ENCODE assay signal across 10 mouse cellular contexts in the genomic region with DNA sequence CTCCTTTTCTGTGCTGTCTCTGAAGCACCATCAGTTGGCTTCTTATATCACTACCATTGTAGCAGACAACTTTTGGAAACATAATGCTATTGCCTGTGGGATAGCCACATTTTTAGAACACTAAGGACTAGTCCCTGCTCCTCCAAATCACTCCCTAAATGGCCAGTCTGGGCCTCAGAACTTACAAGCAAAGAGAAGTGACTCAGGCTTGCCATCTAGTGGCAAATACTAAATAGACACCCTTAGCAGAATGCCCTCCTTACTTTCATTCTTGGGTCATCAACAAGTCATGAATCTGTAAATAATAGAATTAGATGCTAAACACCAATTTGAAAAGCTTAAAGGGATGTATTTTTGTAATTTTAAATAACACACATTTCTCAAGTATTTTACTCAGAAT. TPM values are rescaled to one million over a fixed set of nuclear protein-coding genes. Genes with fewer than 3 reads are reported as not detected.
DNase-seq lines count a peak whose midpoint lies in the region; ATAC-seq lines count a peak whose summit lies in the region.
"Had no signal": no experiment of that assay in that cellular context is flagged by ENCODE, and none has a peak within 500 bp of the region (broad histone marks: within the 10 kb centered on the region; RNA-seq: fewer than 3 reads in every experiment).

No protein-coding gene starts in this region.

- ATAC-seq in forebrain, embryonic 11.5 days (replicated peaks; ENCODE audit: low FRiP score): peak; percentile 25; the same call in 1 of the 2 replicates
- ATAC-seq in midbrain, embryonic 11.5 days (ENCODE audit: low FRiP score): peak; percentile 56
- ATAC-seq in embryonic facial prominence, embryonic 11.5 days (replicated peaks; ENCODE audit: insufficient number of reproducible peaks, low FRiP score, low TSS enrichment, low read depth): 0 out of 2 replicates have a peak, but pooled peaks have one; percentile 46
- no peak for ATAC-seq in megakaryocyte, adult 5-6 weeks (ENCODE audit: poor library complexity, severe bottlenecking)

- no peak overlapping the region for H3K4me3 ChIP-seq in forebrain, embryonic 11.5 days (ENCODE audit: low read depth, low read length)
- no peak overlapping the region for H3K4me3 ChIP-seq in forebrain, embryonic 10.5 days
- no peak overlapping the region for H3K4me3 ChIP-seq in midbrain, embryonic 11.5 days (ENCODE audit: low read depth, low read length)
- H3K4me3 ChIP-seq in midbrain, embryonic 10.5 days: no peak overlapping the region
- H3K4me3 ChIP-seq in embryonic facial prominence, embryonic 11.5 days (ENCODE audit: low read depth, low read length): no peak overlapping the region
- H3K4me3 ChIP-seq: heart, embryonic 15.5 days had no signal

- DNase-seq in forebrain, embryonic 11.5 days (ENCODE audit: low spot score): no peak
- no peak for DNase-seq in forebrain, embryonic 10.5 days (ENCODE audit: extremely low spot score, low spot score)
- DNase-seq in midbrain, embryonic 11.5 days (ENCODE audit: low spot score, missing footprints): peak; percentile 92
- DNase-seq in midbrain, embryonic 10.5 days (ENCODE audit: low spot score): no peak
- peak; percentile 74 for DNase-seq in embryonic facial prominence, embryonic 11.5 days (ENCODE audit: low spot score)
- DNase-seq in layer of hippocampus, adult 9-11 months: peak; percentile 23
- peak; percentile 24 for DNase-seq in retina, postnatal 7 days (ENCODE audit: low read depth, low spot score)

- H3K36me3 ChIP-seq in forebrain, embryonic 11.5 days (ENCODE audit: control insufficient read depth, insufficient read depth, low read length): no peaks in the 10 kb centered on the region
- peaks cover 2% of the 10 kb centered on the region; the same call in 1 of the 2 replicates for H3K36me3 ChIP-seq in forebrain, embryonic 10.5 days (replicated peaks)
- no peaks in the 10 kb centered on the region for H3K36me3 ChIP-seq in midbrain, embryonic 11.5 days (ENCODE audit: control insufficient read depth, insufficient read depth, low read length)
- H3K36me3 ChIP-seq in midbrain, embryonic 10.5 days: peaks cover 10% of the 10 kb centered on the region; the same call in 1 of the 2 replicates
- no peaks in the 10 kb centered on the region for H3K36me3 ChIP-seq in embryonic facial prominence, embryonic 11.5 days (replicated peaks; ENCODE audit: control insufficient read depth, insufficient read depth, low read depth, low read length)
- H3K36me3 ChIP-seq: heart, embryonic 15.5 days had no signal

- no peak overlapping the region for H3K27ac ChIP-seq in forebrain, embryonic 11.5 days (ENCODE audit: low read depth, low read length)
- no peak overlapping the region for H3K27ac ChIP-seq in forebrain, embryonic 10.5 days
- no peak overlapping the region for H3K27ac ChIP-seq in midbrain, embryonic 11.5 days (ENCODE audit: low read depth, low read length)
- no peak overlapping the region for H3K27ac ChIP-seq in midbrain, embryonic 10.5 days (replicated peaks)
- no peak overlapping the region for H3K27ac ChIP-seq in embryonic facial prominence, embryonic 11.5 days (replicated peaks; ENCODE audit: low read depth, low read length)
- H3K27ac ChIP-seq: heart, embryonic 15.5 days had no signal

- no peak overlapping the region for H3K4me2 ChIP-seq in forebrain, embryonic 11.5 days (ENCODE audit: low read depth, low read length, severe bottlenecking)
- H3K4me2 ChIP-seq in midbrain, embryonic 11.5 days: no peak overlapping the region
- H3K4me2 ChIP-seq in embryonic facial prominence, embryonic 11.5 days (ENCODE audit: low read depth, low read length): no peak overlapping the region
- H3K4me2 ChIP-seq: heart, embryonic 15.5 days had no signal

- no peaks in the 10 kb centered on the region for H3K9me3 ChIP-seq in forebrain, embryonic 11.5 days (ENCODE audit: control insufficient read depth, low read length)
- H3K9me3 ChIP-seq in forebrain, embryonic 10.5 days: no peaks in the 10 kb centered on the region
- H3K9me3 ChIP-seq in midbrain, embryonic 11.5 days (ENCODE audit: control insufficient read depth, low read length): no peaks in the 10 kb centered on the region
- no peaks in the 10 kb centered on the region for H3K9me3 ChIP-seq in midbrain, embryonic 10.5 days (replicated peaks)
- no peaks in the 10 kb centered on the region for H3K9me3 ChIP-seq in embryonic facial prominence, embryonic 11.5 days (replicated peaks; ENCODE audit: control insufficient read depth, low read length)
- H3K9me3 ChIP-seq: heart, embryonic 15.5 days had no signal

- H3K27me3 ChIP-seq in forebrain, embryonic 11.5 days (ENCODE audit: control insufficient read depth, insufficient read depth, low read length): no peaks in the 10 kb centered on the region
- no peaks in the 10 kb centered on the region for H3K27me3 ChIP-seq in forebrain, embryonic 10.5 days (ENCODE audit: poor library complexity, severe bottlenecking)
- no peaks in the 10 kb centered on the region for H3K27me3 ChIP-seq in midbrain, embryonic 11.5 days (ENCODE audit: control insufficient read depth, insufficient read depth, low read length)
- no peaks in the 10 kb centered on the region for H3K27me3 ChIP-seq in midbrain, embryonic 10.5 days (ENCODE audit: low read depth, poor library complexity, severe bottlenecking)
- H3K27me3 ChIP-seq in embryonic facial prominence, embryonic 11.5 days (ENCODE audit: control insufficient read depth, insufficient read depth, low read length): no peaks in the 10 kb centered on the region
- H3K27me3 ChIP-seq: heart, embryonic 15.5 days had no signal

- no peaks in the 10 kb centered on the region; the same call in 1 of the 2 replicates for H3K4me1 ChIP-seq in forebrain, embryonic 11.5 days (replicated peaks; ENCODE audit: control insufficient read depth, insufficient read depth, low read length)
- peaks cover 13% of the 10 kb centered on the region for H3K4me1 ChIP-seq in forebrain, embryonic 10.5 days
- peaks cover 5% of the 10 kb centered on the region for H3K4me1 ChIP-seq in midbrain, embryonic 11.5 days (ENCODE audit: control insufficient read depth, insufficient read depth, low read length)
- peaks cover 13% of the 10 kb centered on the region for H3K4me1 ChIP-seq in midbrain, embryonic 10.5 days
- no peaks in the 10 kb centered on the region for H3K4me1 ChIP-seq in embryonic facial prominence, embryonic 11.5 days (ENCODE audit: control insufficient read depth, insufficient read depth, low read length)
- H3K4me1 ChIP-seq: heart, embryonic 15.5 days had no signal

- no peak overlapping the region for H3K9ac ChIP-seq in forebrain, embryonic 11.5 days (ENCODE audit: low read length)
- H3K9ac ChIP-seq in midbrain, embryonic 11.5 days (ENCODE audit: low read length): no peak overlapping the region
- H3K9ac ChIP-seq in embryonic facial prominence, embryonic 11.5 days (replicated peaks; ENCODE audit: low read length): no peak overlapping the region
- H3K9ac ChIP-seq: heart, embryonic 15.5 days had no signal

RNA-seq across cellular contexts. Expression of gene 9330159F19Rik, which starts 4.7 kb away (rescaled TPM):
- polyA plus RNA-seq in forebrain, embryonic 11.5 days (2014; fragmentation: Nextera tagmentation; extraction: Ambion mirVana): 6.8 and 9.1 TPM in 2 replicates
- 2.3 and 2.5 TPM in 2 replicates for polyA plus RNA-seq in forebrain, embryonic 10.5 days (2016; fragmentation: Nextera tagmentation; extraction: Ambion mirVana)
- 7.7 and 8.7 TPM in 2 replicates for polyA plus RNA-seq in midbrain, embryonic 11.5 days (2014; fragmentation: Nextera tagmentation; extraction: Ambion mirVana)
- 2.5 and 4.4 TPM in 2 replicates for polyA plus RNA-seq in midbrain, embryonic 10.5 days (2016; fragmentation: Nextera tagmentation; extraction: Ambion mirVana)
- polyA plus RNA-seq in embryonic facial prominence, embryonic 11.5 days (2014; fragmentation: Nextera tagmentation; extraction: Ambion mirVana): 2.4 and 2.8 TPM in 2 replicates
- total RNA-seq in megakaryocyte, adult 5-6 weeks (2015): not detected in 2 replicates
- not detected in 2 replicates for total RNA-seq in megakaryocyte, adult 5-6 weeks (2017)

RNA-seq across cellular contexts. Expression of gene Gm49353, which starts 8.0 kb away (rescaled TPM):
- 4.5 and 5.3 TPM in 2 replicates for polyA plus RNA-seq in forebrain, embryonic 11.5 days (2014; fragmentation: Nextera tagmentation; extraction: Ambion mirVana)
- 0.39 and 1.0 TPM in 2 replicates for polyA plus RNA-seq in forebrain, embryonic 10.5 days (2016; fragmentation: Nextera tagmentation; extraction: Ambion mirVana)
- 2.5 and 4.9 TPM in 2 replicates for polyA plus RNA-seq in midbrain, embryonic 11.5 days (2014; fragmentation: Nextera tagmentation; extraction: Ambion mirVana)
- 1.1 and 2.0 TPM in 2 replicates for polyA plus RNA-seq in midbrain, embryonic 10.5 days (2016; fragmentation: Nextera tagmentation; extraction: Ambion mirVana)
- polyA plus RNA-seq in embryonic facial prominence, embryonic 11.5 days (2014; fragmentation: Nextera tagmentation; extraction: Ambion mirVana): 1.1 TPM in 1 of 2 replicates, not detected in the other
- not detected in 2 replicates for total RNA-seq in megakaryocyte, adult 5-6 weeks (2015)
- not detected in 2 replicates for total RNA-seq in megakaryocyte, adult 5-6 weeks (2017)
- total RNA-seq: neutrophil, adult 5-6 weeks had no signal
- polyA plus RNA-seq: heart, embryonic 15.5 days had no signal

Comparison
In these comparisons a context has a peak if more than half of its experiments do, and no peak if none do; other contexts are left out.
1. DNase-seq: peak in midbrain, embryonic 11.5 days (single experiment), embryonic facial prominence, embryonic 11.5 days (single experiment), layer of hippocampus, adult 9-11 months (single experiment) and retina, postnatal 7 days (single experiment); none in forebrain, embryonic 11.5 days (single experiment), forebrain, embryonic 10.5 days (single experiment) and midbrain, embryonic 10.5 days (single experiment).